Mouse (Mus musculus): ENCODE results near the gene Mrc2. TPM values are rescaled to one million over a fixed set of nuclear protein-coding genes. Genes with fewer than 3 reads are reported as not detected.

The Mrc2 gene
- total and polyA plus RNA-seq, 3 experiments = under 0.01 to 0.10 (median 0.09) TPM

DNA sequence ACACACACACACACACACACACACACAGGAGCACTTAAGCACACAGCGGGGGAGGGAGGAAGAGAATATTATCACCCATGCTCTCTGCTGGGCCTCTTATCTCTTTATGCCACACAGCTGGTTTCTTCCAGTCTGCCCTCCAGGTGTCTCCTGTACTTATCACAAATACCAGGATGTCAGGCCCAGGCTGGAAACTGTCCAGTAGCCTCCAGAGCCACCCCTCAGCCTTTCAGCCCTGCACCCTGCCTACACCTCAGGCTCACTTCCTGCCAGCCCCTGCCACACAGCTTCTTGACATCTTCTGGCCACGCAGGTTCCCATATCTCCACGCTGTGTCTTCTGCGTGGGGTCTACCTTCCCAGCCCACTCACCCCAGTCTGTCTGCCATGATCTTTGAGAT lies 73.6 kb downstream of the Mrc2 start:
- no peak overlapping the region for H3K27ac ChIP-seq (ENCODE audit: insufficient read depth, low read depth)
- in situ Hi-C loops (cut with MboI; ENCODE audit: low pct_ligation_motif_present, low pct_unique_long_range_greater_than_20kb, low sequenced_read_pairs) = no loop called here
- no peak for DNase-seq (ENCODE audit: extremely low read depth)
- dilution Hi-C loops (cut with MboI; ENCODE audit: extremely low pct_ligation_motif_present, extremely low pct_unique_long_range_greater_than_20kb, low sequenced_read_pairs) = no loop called here
- no peaks in the 10 kb centered on the region for H3K9me3 ChIP-seq (replicated peaks; ENCODE audit: low read length)
- H3K79me2 ChIP-seq (replicated peaks; ENCODE audit: control insufficient read depth, extremely low read depth, insufficient read depth, poor library complexity, severe bottlenecking) = no peaks in the 10 kb centered on the region
- peaks cover 0 to 5% of the 10 kb centered on the region in 2 experiments; a peak in 2 of 4 replicates for H3K4me1 ChIP-seq (ENCODE audit: control insufficient read depth in 1 of 2, insufficient read depth in 2 of 2)
- TF ChIP-seq MAFK (IDR thresholded peaks at IDR 0.05; ENCODE audit: insufficient replicate concordance, low read length) (no peak), USF1 (IDR thresholded peaks at IDR 0.05; ENCODE audit: low read depth, low read length) (no peak), MYC (IDR thresholded peaks at IDR 0.05; ENCODE audit: low read depth, low read length) (no peak), MEF2A (IDR thresholded peaks at IDR 0.05; ENCODE audit: borderline replicate concordance, low read depth, low read length) (no peak), E2F4 (IDR thresholded peaks at IDR 0.05; ENCODE audit: insufficient replicate concordance, low read depth, low read length) (no peak), SIN3A (IDR thresholded peaks at IDR 0.05; ENCODE audit: low read length) (no peak), BHLHE40 (IDR thresholded peaks at IDR 0.05; ENCODE audit: low read depth, low read length) (no peak), USF2 (conservative IDR thresholded peaks at IDR 0.05; ENCODE audit: low read depth, low read length) (no peak), CTCF (conservative IDR thresholded peaks at IDR 0.05 in 1 of 2, IDR thresholded peaks at IDR 0.05 in 1 of 2; ENCODE audit: low read depth in 2 of 2, low read length in 2 of 2) (no peak), TBP (conservative IDR thresholded peaks at IDR 0.05; ENCODE audit: low read depth, low read length) (no peak), ELF1 (IDR thresholded peaks at IDR 0.05; ENCODE audit: low read depth, low read length) (no peak), CHD2 (IDR thresholded peaks at IDR 0.05; ENCODE audit: low read length) (no peak), POLR2AphosphoS2 (IDR thresholded peaks at IDR 0.05; ENCODE audit: low read depth, low read length) (no peak)
- H3K9ac ChIP-seq (ENCODE audit: insufficient read depth, low read depth) = no peak overlapping the region
- no peak overlapping the region for H3K4me2 ChIP-seq (ENCODE audit: insufficient read depth, low read depth, poor library complexity, severe bottlenecking)
- no peaks in the 10 kb centered on the region for H3K36me3 ChIP-seq (replicated peaks in 1 of 2; ENCODE audit: control insufficient read depth in 1 of 2, insufficient read depth in 1 of 2, low read length in 1 of 2)
- H3K4me3 ChIP-seq (replicated peaks in 1 of 3; ENCODE audit: low read depth in 2 of 3, low read length in 2 of 3, poor library complexity in 1 of 3) = no peak overlapping the region
- peaks cover 1% of the 10 kb centered on the region for H3K27me3 ChIP-seq (replicated peaks)

DNA sequence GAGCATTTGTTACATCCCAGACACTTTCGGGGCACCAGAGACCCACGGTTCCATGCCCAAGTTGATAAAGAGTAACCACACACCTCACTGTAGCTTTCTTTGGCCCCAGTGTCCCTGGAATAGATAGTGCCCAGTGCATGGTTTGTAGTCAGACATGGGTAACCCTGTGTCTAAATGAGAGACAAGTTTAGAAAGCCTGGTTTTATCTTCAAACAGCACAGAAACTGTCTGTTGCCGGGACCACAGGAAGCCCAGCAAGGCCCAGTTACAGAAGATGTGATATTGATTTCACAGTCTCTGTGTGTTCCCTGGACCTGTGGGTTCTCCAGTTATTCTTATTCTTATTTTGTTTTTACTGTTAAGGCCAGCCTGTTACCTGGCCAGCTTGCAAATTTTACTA lies 74.7 kb downstream of the Mrc2 start:
- H3K9me3 ChIP-seq (replicated peaks; ENCODE audit: low read length) = no peaks in the 10 kb centered on the region
- peaks cover 0 to 3% of the 10 kb centered on the region in 2 experiments; a peak in 2 of 4 replicates for H3K4me1 ChIP-seq (ENCODE audit: control insufficient read depth in 1 of 2, insufficient read depth in 2 of 2)
- no peak overlapping the region for H3K27ac ChIP-seq (ENCODE audit: insufficient read depth, low read depth)
- H3K27me3 ChIP-seq (replicated peaks) = no peaks in the 10 kb centered on the region
- no peak for DNase-seq (ENCODE audit: extremely low read depth)
- H3K4me2 ChIP-seq (ENCODE audit: insufficient read depth, low read depth, poor library complexity, severe bottlenecking) = no peak overlapping the region
- dilution Hi-C loops (cut with MboI; ENCODE audit: extremely low pct_ligation_motif_present, extremely low pct_unique_long_range_greater_than_20kb, low sequenced_read_pairs) (no loop called here), in situ Hi-C loops (cut with MboI; ENCODE audit: low pct_ligation_motif_present, low pct_unique_long_range_greater_than_20kb, low sequenced_read_pairs) (no loop called here)
- TF ChIP-seq MYC (IDR thresholded peaks at IDR 0.05; ENCODE audit: low read depth, low read length) (no peak), EP300 (IDR thresholded peaks at IDR 0.05; ENCODE audit: low read length) (no peak), KAT2A (IDR thresholded peaks at IDR 0.05; ENCODE audit: insufficient replicate concordance, low read length) (no peak), TBP (conservative IDR thresholded peaks at IDR 0.05; ENCODE audit: low read depth, low read length) (no peak), ZKSCAN1 (IDR thresholded peaks at IDR 0.05; ENCODE audit: borderline replicate concordance, low read depth, low read length) (no peak), CHD1 (IDR thresholded peaks at IDR 0.05; ENCODE audit: low read depth, low read length) (no peak), MAFK (IDR thresholded peaks at IDR 0.05; ENCODE audit: insufficient replicate concordance, low read length) (no peak), USF1 (IDR thresholded peaks at IDR 0.05; ENCODE audit: low read depth, low read length) (no peak), MEF2A (IDR thresholded peaks at IDR 0.05; ENCODE audit: borderline replicate concordance, low read depth, low read length) (no peak), BHLHE40 (IDR thresholded peaks at IDR 0.05; ENCODE audit: low read depth, low read length) (no peak), UBTF (IDR thresholded peaks at IDR 0.05; ENCODE audit: low read depth, low read length) (no peak)
- no peak overlapping the region for H3K4me3 ChIP-seq (replicated peaks in 1 of 3; ENCODE audit: low read depth in 2 of 3, low read length in 2 of 3, poor library complexity in 1 of 3)
- no peak overlapping the region for H3K9ac ChIP-seq (ENCODE audit: insufficient read depth, low read depth)
- H3K79me2 ChIP-seq (replicated peaks; ENCODE audit: control insufficient read depth, extremely low read depth, insufficient read depth, poor library complexity, severe bottlenecking) = no peaks in the 10 kb centered on the region
- H3K36me3 ChIP-seq (replicated peaks in 1 of 2; ENCODE audit: control insufficient read depth in 1 of 2, insufficient read depth in 1 of 2, low read length in 1 of 2) = no peaks in the 10 kb centered on the region
